In genomic region chr4:59772171-59772879, GRCm38 (mm10) we compare ENCODE assay signal across 16 mouse cellular contexts. TPM values are rescaled to one million over a fixed set of nuclear protein-coding genes. Genes with fewer than 3 reads are reported as not detected.
DNase-seq lines count a peak whose midpoint lies in the region; ATAC-seq and TF ChIP-seq lines count a peak whose summit lies in the region.
"Had no signal": no experiment of that assay in that cellular context is flagged by ENCODE, and none has a peak within 500 bp of the region (broad histone marks: within the 10 kb centered on the region; RNA-seq: fewer than 3 reads in every experiment).

No protein-coding gene starts in this region.

- peaks cover 36% of the 10 kb centered on the region for H3K36me3 ChIP-seq in heart, embryonic 16.5 days (ENCODE audit: control insufficient read depth, insufficient read depth)
- H3K36me3 ChIP-seq in midbrain, embryonic 10.5 days = peaks cover 79% of the 10 kb centered on the region
- peaks cover 14% of the 10 kb centered on the region for H3K36me3 ChIP-seq in midbrain, postnatal 0 days (ENCODE audit: insufficient read depth, low read length)

- no peak for TF ChIP-seq CTCF in midbrain, postnatal 0 days (IDR thresholded peaks at IDR 0.05)

- 61% methylated on average over 17 of the region's 17 CpGs for WGBS in heart, embryonic 16.5 days
- WGBS in midbrain, embryonic 10.5 days = 35% methylated on average over 17 of the region's 17 CpGs
- 40% methylated on average over 17 of the region's 17 CpGs for WGBS in midbrain, postnatal 0 days

- no peak overlapping the region for H3K9ac ChIP-seq in heart, embryonic 16.5 days (ENCODE audit: low read length)
- H3K9ac ChIP-seq in midbrain, postnatal 0 days (replicated peaks; ENCODE audit: low read length, poor library complexity, severe bottlenecking) = no peak overlapping the region
- H3K9ac ChIP-seq: limb, embryonic 12.5 days; liver, embryonic 14.5 days had no signal

- no peak for ATAC-seq in heart, embryonic 16.5 days (replicated peaks; ENCODE audit: extremely low read depth, insufficient read depth, low FRiP score)
- ATAC-seq in midbrain, postnatal 0 days (ENCODE audit: low FRiP score) = no peak
- ATAC-seq: intestine, postnatal 0 days had no signal

- no peak overlapping the region for H3K4me3 ChIP-seq in heart, embryonic 16.5 days (ENCODE audit: low read length)
- no peak overlapping the region; the same call in 1 of the 2 replicates for H3K4me3 ChIP-seq in midbrain, embryonic 10.5 days
- H3K4me3 ChIP-seq in midbrain, postnatal 0 days (ENCODE audit: low read depth, low read length) = no peak overlapping the region
- H3K4me3 ChIP-seq: layer of hippocampus, adult 2 months; left cerebral cortex, adult 2 months; limb, embryonic 12.5 days had no signal

- no peaks in the 10 kb centered on the region for H3K27me3 ChIP-seq in heart, embryonic 16.5 days (ENCODE audit: control insufficient read depth, insufficient read depth, low read length)
- no peaks in the 10 kb centered on the region for H3K27me3 ChIP-seq in midbrain, embryonic 10.5 days (ENCODE audit: low read depth, poor library complexity, severe bottlenecking)
- H3K27me3 ChIP-seq in midbrain, postnatal 0 days (ENCODE audit: insufficient read depth, low read length) = no peaks in the 10 kb centered on the region
- H3K27me3 ChIP-seq: limb, embryonic 12.5 days had no signal

- H3K4me2 ChIP-seq in heart, embryonic 16.5 days (ENCODE audit: low read depth, low read length) = no peak overlapping the region
- no peak overlapping the region for H3K4me2 ChIP-seq in midbrain, postnatal 0 days (ENCODE audit: low read depth, low read length, poor library complexity, severe bottlenecking)
- H3K4me2 ChIP-seq: limb, embryonic 12.5 days had no signal

- H3K9me3 ChIP-seq in heart, embryonic 16.5 days (replicated peaks; ENCODE audit: control insufficient read depth, low read length) = no peaks in the 10 kb centered on the region
- no peaks in the 10 kb centered on the region for H3K9me3 ChIP-seq in midbrain, embryonic 10.5 days (replicated peaks)
- H3K9me3 ChIP-seq in midbrain, postnatal 0 days (ENCODE audit: low read length) = no peaks in the 10 kb centered on the region
- H3K9me3 ChIP-seq: limb, embryonic 12.5 days had no signal

- peaks cover 6% of the 10 kb centered on the region for H3K4me1 ChIP-seq in heart, embryonic 16.5 days (ENCODE audit: control insufficient read depth, insufficient read depth, low read length)
- peaks cover 49% of the 10 kb centered on the region for H3K4me1 ChIP-seq in midbrain, embryonic 10.5 days
- H3K4me1 ChIP-seq in midbrain, postnatal 0 days (ENCODE audit: insufficient read depth, low read length) = no peaks in the 10 kb centered on the region
- H3K4me1 ChIP-seq: limb, embryonic 12.5 days had no signal

- H3K27ac ChIP-seq in heart, embryonic 16.5 days (ENCODE audit: low read length) = peak overlapping the region; percentile 39; the same call in 1 of the 2 replicates
- H3K27ac ChIP-seq in midbrain, embryonic 10.5 days (replicated peaks) = peak overlapping the region; percentile 55
- H3K27ac ChIP-seq in midbrain, postnatal 0 days (ENCODE audit: low read depth, low read length) = no peak overlapping the region
- H3K27ac ChIP-seq: kidney, postnatal 0 days; layer of hippocampus, adult 2 months; left cerebral cortex, adult 2 months; limb, embryonic 12.5 days; liver, embryonic 14.5 days had no signal

- peak; percentile 47 for DNase-seq in adrenal gland, postnatal 10 days
- DNase-seq in adrenal gland, postnatal 25 days = no peak
- DNase-seq in heart, adult 9 months (ENCODE audit: low spot score in 2 of 2) = no peak
- peak; percentile 59 for DNase-seq in midbrain, embryonic 10.5 days (ENCODE audit: low spot score)
- no peak for DNase-seq in midbrain, postnatal 0 days (ENCODE audit: low spot score)
- DNase-seq in embryo, embryonic 11 days = peak; percentile 32
- no peak for DNase-seq in cerebellum, adult 11 months
- DNase-seq: cerebellum, postnatal 10 days; gastrocnemius, postnatal 10 days had no signal

RNA-seq across cellular contexts. Expression of gene Inip, which starts 29.1 kb away (rescaled TPM):
- total RNA-seq in adrenal gland, postnatal 10 days (2021) = 10 to 100 TPM; 12.6 to 18.3 TPM
- 19.0 and 19.9 TPM in 2 replicates for total RNA-seq in adrenal gland, postnatal 25 days (2021)
- 39.8 and 44.0 TPM in 2 replicates for polyA plus RNA-seq in heart, embryonic 16.5 days (2015; fragmentation: Nextera tagmentation; extraction: Ambion mirVana)
- 107 and 110 TPM in 2 replicates for polyA plus RNA-seq in midbrain, embryonic 10.5 days (2016; fragmentation: Nextera tagmentation; extraction: Ambion mirVana)
- total RNA-seq in midbrain, postnatal 0 days (2014; rRNA removed) = 20.8 and 26.8 TPM in 2 replicates
- 33.0 and 35.8 TPM in 2 replicates for polyA plus RNA-seq in midbrain, postnatal 0 days (2015; fragmentation: Nextera tagmentation; extraction: Ambion mirVana)

RNA-seq across cellular contexts. Expression of gene Snx30, which starts 33.3 kb away (rescaled TPM):
- total RNA-seq in adrenal gland, postnatal 10 days (2021) = 1 to 10 TPM; 8.0 to 8.9 TPM
- 4.2 and 6.7 TPM in 2 replicates for total RNA-seq in adrenal gland, postnatal 25 days (2021)
- 7.0 and 8.0 TPM in 2 replicates for polyA plus RNA-seq in heart, embryonic 16.5 days (2015; fragmentation: Nextera tagmentation; extraction: Ambion mirVana)
- polyA plus RNA-seq in midbrain, embryonic 10.5 days (2016; fragmentation: Nextera tagmentation; extraction: Ambion mirVana) = 8.8 and 9.5 TPM in 2 replicates
- total RNA-seq in midbrain, postnatal 0 days (2014; rRNA removed) = 37.8 and 39.6 TPM in 2 replicates
- polyA plus RNA-seq in midbrain, postnatal 0 days (2015; fragmentation: Nextera tagmentation; extraction: Ambion mirVana) = 18.1 and 21.7 TPM in 2 replicates

Comparison
In these comparisons a context has a peak if more than half of its experiments do, and no peak if none do; other contexts are left out.
1. DNase-seq: peak in adrenal gland, postnatal 10 days (single experiment), midbrain, embryonic 10.5 days (single experiment) and embryo, embryonic 11 days (single experiment); none in adrenal gland, postnatal 25 days (single experiment), heart, adult 9 months (0 of 2), midbrain, postnatal 0 days (single experiment) and cerebellum, adult 11 months (single experiment).